Mouse (Mus musculus) forelimb bud, embryonic 11.5 days (tissue): ENCODE measurements at regions not wholly inside any gene's neighbourhood (a gene's known extent, or its start where the extent isn't known, plus 50 kb on each side); places are given as distances from the start of the nearest gene placed in this dataset.
"Not testable (repeated sequence)": the region's sequence is repeated elsewhere in the genome, so short reads cannot be mapped to it uniquely, and the experiment has no call there.

ENCODE experiments used
- DNase-seq: peaks from one replicate; pipeline ENCODE4 v3.0.0-alpha.2; 2012; ENCODE audit warnings: low read depth, low spot score

DNA sequence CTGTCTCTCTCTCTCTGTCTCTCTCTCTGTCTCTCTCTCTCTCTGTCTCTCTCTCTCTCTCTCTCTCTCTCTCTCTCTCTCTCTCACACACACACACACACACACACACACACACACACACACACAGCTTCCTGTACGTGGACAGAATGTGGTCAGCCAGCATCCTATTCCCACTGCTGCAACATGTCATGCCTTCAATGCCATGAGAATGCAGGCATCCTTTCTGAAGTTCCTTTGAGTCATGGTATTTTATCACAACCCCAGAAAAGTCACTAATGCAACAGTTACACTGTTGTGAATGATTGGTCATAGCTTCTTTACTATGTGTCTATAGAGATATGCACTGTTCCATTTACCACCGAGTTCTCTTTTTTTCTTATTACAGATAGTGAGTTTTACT, 365.8 kb upstream of the Id2 start:
- DNase-seq = not testable (repeated sequence)

DNA sequence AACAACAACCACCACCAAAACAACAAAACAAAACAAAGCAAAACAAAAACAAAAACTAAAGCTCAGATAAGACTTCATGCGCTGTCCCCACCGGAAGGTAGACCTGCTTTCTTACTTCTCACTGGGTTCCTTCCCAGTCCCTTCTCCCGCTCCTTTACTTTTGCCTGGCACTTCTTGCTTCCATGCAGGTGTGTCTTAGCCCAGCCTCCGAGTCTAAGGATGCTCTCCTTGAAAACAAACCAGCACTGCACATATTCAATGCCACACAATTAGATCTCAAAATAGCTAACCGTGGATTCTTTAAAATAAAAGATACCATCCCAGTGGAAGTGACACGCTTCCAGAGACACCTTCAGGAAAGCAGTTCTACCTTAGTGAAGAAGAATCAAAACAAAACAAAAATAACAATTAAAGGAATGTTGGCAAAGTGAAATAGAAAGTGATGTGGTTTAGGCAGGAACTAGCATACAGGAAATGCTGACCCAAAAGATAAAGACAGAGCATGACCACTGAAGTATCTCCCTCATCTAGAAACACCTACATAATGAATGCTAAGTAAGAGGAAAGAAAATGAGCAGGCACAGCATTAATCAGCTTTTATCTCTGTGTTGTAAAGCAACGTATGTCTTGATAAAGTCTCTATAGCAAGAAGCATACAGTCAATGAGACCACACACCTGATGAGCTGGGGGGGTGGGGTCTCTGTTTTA, 358.5 kb upstream of the Id2 start:
- no peak for DNase-seq

DNA sequence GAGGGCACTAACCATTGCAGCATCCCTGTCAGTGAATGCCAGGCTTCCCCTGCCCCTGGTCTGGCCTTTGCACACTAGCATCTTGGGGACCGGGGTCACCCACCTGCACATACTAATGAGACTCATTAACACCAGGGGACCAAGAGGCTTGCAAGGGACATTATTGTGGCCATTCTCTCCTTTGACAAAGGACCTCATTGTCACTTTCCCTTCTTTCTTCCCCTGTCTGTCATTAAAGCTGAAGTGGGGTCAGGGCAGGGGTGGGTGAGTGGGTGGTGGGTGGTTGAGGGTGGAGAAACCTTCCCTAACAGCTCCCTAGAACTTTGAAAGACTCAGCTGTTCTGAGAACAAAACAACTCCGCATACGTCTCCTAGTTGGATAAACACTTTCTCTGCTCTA, 356.4 kb upstream of the Id2 start:
- no peak for DNase-seq

DNA sequence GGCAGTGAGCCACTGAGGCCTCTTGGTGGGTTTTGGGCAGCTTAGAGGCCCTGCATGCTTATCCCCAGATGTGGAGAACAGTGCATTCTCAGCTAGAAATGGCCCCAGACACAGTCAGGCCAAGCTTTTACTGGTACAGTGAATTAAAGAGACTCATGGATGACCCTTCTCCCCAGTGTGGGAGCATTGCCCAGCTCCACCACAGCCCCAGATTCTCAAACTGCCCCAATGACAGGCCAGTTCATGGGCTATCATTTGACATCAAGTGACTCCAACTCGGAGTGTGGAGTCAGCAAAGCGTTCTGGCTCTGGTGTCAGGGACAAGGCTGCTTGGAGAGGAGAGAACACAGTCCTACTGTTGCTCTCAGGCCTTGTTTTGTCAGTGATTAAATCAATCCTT, 354.2 kb upstream of the Id2 start:
- no peak for DNase-seq

GRCm38 (mm10) chr12:25444355-25444754, 347.4 kb upstream of the Id2 start:
- DNase-seq = no peak

DNA sequence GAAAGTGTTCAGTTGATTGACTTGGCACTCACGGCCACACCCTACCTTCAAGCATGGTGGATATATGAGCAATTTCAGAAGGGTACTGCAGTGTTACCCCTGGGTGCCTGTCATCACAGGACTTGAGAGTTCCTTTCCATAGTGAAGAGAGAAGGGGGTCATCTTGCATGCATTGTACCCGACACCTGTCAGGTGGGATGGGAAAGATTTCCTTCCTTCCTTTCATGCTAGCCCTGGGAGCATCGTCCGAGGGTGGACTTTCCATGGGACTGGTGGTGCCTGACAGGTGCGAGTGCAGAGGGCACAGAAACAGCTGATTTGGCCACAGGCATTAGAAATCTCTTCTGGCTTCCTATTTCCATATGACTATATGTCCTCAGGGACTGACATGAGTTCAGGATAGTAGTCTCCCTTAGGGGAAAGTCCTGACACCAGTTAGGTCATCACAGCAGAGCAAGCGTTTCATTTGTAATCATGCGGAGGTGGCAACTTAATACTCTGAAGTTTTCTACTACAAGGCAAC, 342.1 kb upstream of the Id2 start:
- no peak for DNase-seq

DNA sequence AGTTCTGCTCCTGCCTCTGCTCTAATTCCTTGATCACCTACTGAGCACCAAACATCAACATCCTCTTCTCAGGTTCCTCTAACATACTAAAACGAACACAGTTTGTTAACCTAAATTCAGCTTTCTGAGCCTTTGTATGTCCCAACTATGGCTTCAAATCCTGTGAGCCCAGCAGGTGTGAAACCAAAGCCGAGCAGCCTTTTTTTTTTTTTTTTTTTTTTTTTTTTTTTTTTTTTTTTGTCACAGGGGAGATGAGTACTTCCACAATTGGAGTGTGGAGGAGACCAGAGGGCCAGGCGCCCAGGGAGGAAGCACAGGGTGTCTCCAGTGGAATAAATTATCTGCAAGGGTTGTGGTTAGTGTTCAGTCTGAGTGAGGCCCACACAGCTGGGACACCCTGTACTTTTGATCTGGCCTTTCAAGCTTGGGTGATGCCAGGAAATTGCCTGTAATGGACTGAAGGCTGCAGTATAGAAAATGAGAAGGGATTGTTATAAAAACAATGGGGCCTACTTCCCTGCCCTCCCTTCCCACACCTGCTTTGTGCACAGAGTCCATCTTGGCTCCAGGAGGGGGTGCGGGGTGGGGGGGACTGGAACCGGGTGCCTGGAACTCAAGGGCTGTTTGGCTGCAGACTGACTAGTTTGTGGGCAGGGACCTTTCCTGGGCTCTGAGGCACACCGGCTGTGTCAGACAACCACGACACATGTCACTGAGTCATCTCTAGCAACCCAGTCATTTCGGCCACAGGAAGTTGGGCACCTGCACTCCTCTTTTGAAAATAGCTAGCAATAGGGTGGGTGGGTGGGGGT, 341.5 kb upstream of the Id2 start:
- DNase-seq = no peak

DNA sequence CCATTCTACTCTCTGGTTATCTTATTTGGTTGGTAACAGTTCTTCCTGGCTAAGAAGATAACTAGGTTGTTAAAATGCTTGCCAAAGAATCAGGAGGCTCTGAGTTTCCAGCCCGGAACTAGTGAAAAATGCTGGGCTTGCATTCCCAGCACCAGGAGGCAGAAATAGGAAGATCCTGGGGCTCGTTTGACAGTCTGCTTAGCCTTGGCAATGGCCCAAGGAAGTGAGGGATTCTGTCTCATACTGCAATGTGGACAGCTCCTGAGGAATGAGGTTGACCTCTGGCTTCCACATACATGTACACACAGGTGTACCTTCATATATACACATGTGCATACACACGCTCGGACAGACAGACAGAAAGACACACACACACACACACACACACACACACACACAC, 340.6 kb upstream of the Id2 start:
- no peak for DNase-seq

DNA sequence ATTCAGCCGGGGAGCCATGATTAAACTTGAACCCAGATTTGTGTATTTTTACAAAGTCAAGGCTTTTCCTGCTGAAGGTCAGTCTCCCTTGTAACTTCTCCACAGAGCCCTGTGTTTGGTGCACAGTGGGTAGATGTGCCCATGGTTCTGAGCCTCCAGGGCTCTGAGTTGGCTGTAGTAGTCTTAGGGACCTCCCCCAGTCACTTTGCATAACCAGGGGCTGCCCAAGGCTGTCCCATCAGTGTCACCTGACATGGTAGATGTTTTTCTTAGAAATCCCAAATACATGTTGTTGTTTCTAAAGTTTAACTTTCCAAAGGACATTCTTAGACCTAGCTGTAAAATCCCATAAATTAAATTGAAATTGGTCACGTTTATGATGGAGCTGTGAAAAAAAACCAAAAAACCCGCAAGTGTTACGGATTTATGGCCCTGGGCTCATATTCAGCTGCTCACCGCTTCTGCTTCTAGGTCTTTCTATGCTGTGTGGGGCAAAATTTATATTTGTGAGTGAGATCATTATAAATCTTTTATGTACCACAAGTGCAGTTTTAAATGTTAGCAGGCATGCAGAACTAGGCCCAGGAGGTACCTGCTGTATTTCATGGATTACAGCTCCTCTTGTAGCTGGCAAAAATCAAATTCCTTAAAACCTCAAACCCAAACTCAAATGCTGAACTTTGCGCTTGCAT, 339.4 kb upstream of the Id2 start:
- no peak for DNase-seq

DNA sequence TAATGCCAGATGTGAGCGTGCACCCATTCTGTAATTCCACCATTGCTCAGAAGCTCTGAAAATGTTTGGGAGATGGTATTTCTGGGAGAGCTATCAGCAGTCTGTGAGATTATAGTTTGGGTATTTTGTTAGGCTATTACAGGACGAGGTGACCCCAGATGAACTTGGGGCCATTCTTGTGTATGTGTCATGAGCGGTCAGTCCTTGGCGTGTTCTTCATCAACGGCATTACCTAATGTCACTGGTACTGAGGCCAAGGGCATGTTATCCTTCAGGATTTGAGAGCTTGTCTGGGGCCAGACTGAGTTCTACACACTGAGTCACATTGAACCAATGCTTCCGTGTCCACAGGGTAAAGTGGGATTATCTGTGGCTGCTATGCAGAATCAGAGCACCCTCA, 335.9 kb upstream of the Id2 start:
- DNase-seq = no peak

GRCm38 (mm10) chr12:25430911-25431310, 334.0 kb upstream of the Id2 start:
- no peak for DNase-seq

- no peak for DNase-seq
These were observed 331.1 kb upstream of the Id2 start for GRCm38 (mm10) chr12:25427911-25428642.

DNA sequence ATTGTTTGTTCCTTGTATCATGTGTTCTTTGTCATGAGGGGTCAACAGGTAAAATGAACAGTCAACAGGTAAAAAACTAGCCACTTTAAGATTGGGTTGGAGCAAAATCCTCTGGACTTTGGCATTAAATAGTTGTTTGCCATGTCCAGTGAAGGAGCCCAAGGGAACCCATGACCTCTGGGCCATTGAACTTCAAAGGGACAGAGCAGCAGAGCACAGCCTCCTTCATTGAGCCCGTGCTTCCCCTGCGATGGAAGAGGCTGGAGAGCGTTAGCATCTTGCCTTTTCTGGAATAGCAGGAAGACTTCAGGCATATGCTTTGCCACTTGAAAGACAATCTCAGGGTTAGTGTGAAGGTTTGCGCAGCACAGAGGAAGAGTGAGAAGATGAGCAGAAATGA, 320.4 kb upstream of the Id2 start:
- no peak for DNase-seq

- DNase-seq = no peak
These were observed 319.6 kb upstream of the Id2 start for GRCm38 (mm10) chr12:25416571-25416970.

GRCm38 (mm10) chr12:25415641-25416040, 318.7 kb upstream of the Id2 start:
- DNase-seq = no peak

DNA sequence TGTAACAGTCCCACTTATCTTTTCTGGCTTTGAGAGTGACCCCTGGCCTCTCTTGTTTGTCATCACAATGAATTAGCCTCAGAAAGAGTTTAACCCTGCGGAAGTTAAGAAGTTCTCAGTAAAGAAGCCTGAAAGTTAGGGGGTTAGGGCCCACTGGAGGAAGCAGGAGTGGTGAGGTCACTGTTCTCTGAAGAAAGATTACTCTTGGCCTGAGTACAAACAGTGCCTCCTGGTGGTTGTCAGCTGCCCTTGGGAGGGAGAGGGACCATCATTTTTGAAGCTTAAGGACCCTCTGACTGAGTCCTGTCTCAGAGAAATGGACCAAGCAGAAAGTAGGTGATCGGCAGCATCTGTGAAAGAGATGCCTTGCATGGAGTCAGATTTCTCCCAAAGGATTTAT, 318.3 kb upstream of the Id2 start:
- DNase-seq = peak; percentile 41

DNA sequence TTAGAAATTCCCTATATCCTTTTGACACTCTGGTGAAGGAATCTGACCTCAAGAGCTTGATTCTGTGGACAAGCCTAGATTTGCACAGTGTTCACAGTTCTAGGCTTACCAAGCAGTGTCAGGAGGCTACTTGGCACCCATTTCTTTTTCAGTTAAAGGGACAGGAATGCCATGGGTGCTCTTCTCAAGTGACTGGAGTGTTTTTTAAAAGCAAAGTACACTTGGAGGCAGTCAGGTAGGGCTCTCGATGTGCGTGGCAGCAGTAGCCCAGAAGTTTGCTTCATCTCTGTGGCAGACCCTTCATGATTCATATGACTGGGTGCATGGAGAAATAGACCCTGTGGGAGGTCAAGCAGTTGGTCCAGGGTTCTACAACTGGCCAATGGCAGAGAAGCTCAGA, 310.4 kb upstream of the Id2 start:
- no peak for DNase-seq

GRCm38 (mm10) chr12:25400326-25400725, 303.4 kb upstream of the Id2 start:
- no peak for DNase-seq

DNA sequence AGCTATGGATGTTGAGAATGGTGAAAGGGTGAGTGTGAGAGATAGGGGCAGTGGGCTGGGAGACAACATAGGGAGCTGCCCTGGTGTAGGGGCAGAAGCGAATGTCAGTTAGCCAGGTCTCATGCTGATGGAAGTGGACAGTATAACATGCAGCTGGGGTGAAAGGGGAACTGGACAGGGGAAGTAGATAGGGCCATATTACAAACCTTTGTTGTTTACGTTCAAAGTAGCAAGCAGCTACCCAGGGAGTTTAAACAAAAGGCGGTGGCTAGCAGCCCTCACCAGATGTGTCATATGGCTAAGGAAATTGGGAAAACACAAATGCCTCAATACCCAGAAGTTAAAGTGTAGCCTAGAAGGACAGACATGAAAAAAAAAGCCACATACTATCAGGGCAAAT, 301.8 kb upstream of the Id2 start:
- no peak for DNase-seq

DNA sequence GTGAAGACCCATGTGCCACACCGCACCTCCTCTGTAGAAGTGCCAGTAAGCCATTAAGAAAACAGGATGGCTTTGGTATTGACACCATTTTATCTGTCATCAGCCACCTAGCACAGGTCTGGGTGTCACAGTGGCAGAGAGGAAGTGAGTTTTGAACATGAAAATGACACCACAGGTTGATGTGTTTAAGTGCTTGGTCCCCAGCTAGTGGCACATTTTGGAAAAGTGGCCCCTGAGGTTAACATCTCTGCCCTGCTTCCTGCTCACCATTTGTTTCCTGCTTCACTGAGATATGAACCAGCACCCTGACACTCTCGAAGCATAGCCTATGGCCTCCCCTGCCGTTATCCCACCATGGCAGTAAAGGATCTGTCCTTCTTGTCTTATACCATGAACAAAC, 297.4 kb upstream of the Id2 start:
- no peak for DNase-seq

- DNase-seq = no peak
These were observed 296.6 kb upstream of the Id2 start for GRCm38 (mm10) chr12:25393501-25393900.

- DNase-seq = no peak
These were observed 292.3 kb upstream of the Id2 start for GRCm38 (mm10) chr12:25389202-25389601.
